Mouse (Mus musculus) lung, adult 2 months (tissue): Measurements from ENCODE around the gene Ppfia2. TPM values are rescaled to one million over a fixed set of nuclear protein-coding genes. Genes with fewer than 3 reads are reported as not detected.

ENCODE experiments used
- DNase-seq: peaks from one replicate; pipeline ENCODE4 v3.0.0; 2022
- H3K4me1 ChIP-seq: fragments of 200-500 bp; 2 replicates; pipeline ENCODE4 v1.6.1; 2011; ENCODE audit warnings: low read length; ENCODE audit not compliant: control insufficient read depth, insufficient read depth
- H3K4me3 ChIP-seq: fragments of 200-500 bp; replicated peaks from 2 replicates; pipeline ENCODE3; 2011; ENCODE audit warnings: low read depth, mild to moderate bottlenecking, control low read depth, low read length; ENCODE audit errors: extremely low read depth
- CTCF ChIP-seq: fragments of 200-500 bp; IDR thresholded peaks from 2 replicates; pipeline ENCODE4 v1.5.1; 2011; ENCODE audit warnings: mild to moderate bottlenecking, low read length, control low read depth; ENCODE audit not compliant: insufficient read depth
- POLR2A ChIP-seq: fragments of 200-500 bp; IDR thresholded peaks from 2 replicates; pipeline ENCODE4 v1.6.1; 2011; ENCODE audit warnings: low read depth, mild to moderate bottlenecking, control low read depth, low read length, borderline replicate concordance; ENCODE audit errors: extremely low read depth
- WGBS: fragments of 180-500 bp; shearing (Covaris S2); methylation state at CpG from one replicate; pipeline ENCODE4 v1.1.7; 2018; 5-methylcytosine and 5-hydroxymethylcytosine counted together
- polyA plus RNA-seq: library from polyadenylated mRNA; depleted of rRNA; stranded (reverse); fragments of >200 nt; gene quantifications from 2 replicates; pipeline ENCODE4 v1.2.3, GENCODE M21; 2012

Ppfia2 gene
- polyA plus RNA-seq, 1 experiment = 0.14 TPM

DNA sequence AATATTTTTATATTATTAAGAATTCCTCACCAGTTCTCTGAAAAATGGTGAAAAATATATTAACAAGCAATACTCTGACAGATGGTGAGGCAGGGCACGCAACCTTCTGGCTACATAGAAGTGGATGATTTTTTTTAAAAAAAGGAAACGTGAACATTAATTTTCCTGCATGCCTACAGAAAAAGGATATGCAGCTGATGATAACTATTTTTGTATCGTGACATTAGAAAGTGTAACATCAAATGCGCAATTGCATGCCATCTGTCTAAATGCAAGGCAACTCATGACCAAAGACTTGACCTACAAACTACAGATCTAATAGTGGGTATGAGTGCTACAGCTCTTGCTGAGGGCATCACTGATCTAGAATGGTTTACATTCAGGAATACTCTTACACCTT is 182.1 kb downstream of the Ppfia2 start:
- Histone ChIP-seq H3K4me1 (no peaks in the 10 kb centered on the region), H3K4me3 (no peak overlapping the region)
- 87% methylated on average over 4 of the region's 4 CpGs for WGBS
- no peak for DNase-seq
- no peak for TF ChIP-seq CTCF
- TF ChIP-seq POLR2A = no peak

- no peak for TF ChIP-seq CTCF
- TF ChIP-seq POLR2A = no peak
- no peak for DNase-seq
- WGBS = 84% methylated on average over 3 of the region's 3 CpGs
- no peaks in the 10 kb centered on the region for H3K4me1 ChIP-seq
- H3K4me3 ChIP-seq = no peak overlapping the region
These were observed 195.1 kb downstream of the Ppfia2 start for GRCm38 (mm10) chr10:106665221-106665620.

GRCm38 (mm10) chr10:106670170-106670569 is 200.0 kb downstream of the Ppfia2 start:
- no peak for TF ChIP-seq CTCF
- TF ChIP-seq POLR2A = no peak
- Histone ChIP-seq H3K4me1 (no peaks in the 10 kb centered on the region), H3K4me3 (no peak overlapping the region)
- 76% methylated on average over 3 of the region's 3 CpGs for WGBS
- no peak for DNase-seq

DNA sequence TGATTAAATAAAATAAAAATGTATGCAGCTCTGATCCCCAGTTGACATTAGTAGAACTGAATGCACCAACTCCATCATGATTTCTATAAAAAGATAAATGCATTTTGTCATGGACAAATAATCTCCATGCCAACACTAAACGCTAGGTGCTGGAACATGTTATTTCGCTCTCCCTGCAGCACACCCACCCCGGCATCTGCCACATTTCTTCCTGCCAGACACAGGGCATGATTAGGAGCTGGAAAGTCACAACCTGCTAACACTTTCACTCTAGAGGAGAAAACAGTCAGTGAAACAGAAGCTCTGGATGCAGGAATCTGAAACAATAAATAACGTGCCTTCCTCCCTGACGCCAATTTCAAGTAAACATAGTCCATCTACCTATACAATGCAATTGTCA is 211.3 kb downstream of the Ppfia2 start:
- TF ChIP-seq POLR2A = no peak
- Histone ChIP-seq H3K4me3 (no peak overlapping the region), H3K4me1 (no peaks in the 10 kb centered on the region)
- 84% methylated on average over 5 of the region's 5 CpGs for WGBS
- no peak for DNase-seq

- no peaks in the 10 kb centered on the region for H3K4me1 ChIP-seq
- WGBS = 41% methylated on average over 3 of the region's 3 CpGs
- no peak overlapping the region for H3K4me3 ChIP-seq
- TF ChIP-seq POLR2A = no peak
- no peak for TF ChIP-seq CTCF
- no peak for DNase-seq
These were observed 215.4 kb downstream of the Ppfia2 start for GRCm38 (mm10) chr10:106685519-106685918.

- DNase-seq = no peak
- no peak overlapping the region for H3K4me3 ChIP-seq
- TF ChIP-seq POLR2A = no peak
- TF ChIP-seq CTCF = no peak
- 68% methylated on average over 2 of the region's 2 CpGs for WGBS
- no peaks in the 10 kb centered on the region for H3K4me1 ChIP-seq
These were observed 249.8 kb downstream of the Ppfia2 start for GRCm38 (mm10) chr10:106719936-106720335.

DNA sequence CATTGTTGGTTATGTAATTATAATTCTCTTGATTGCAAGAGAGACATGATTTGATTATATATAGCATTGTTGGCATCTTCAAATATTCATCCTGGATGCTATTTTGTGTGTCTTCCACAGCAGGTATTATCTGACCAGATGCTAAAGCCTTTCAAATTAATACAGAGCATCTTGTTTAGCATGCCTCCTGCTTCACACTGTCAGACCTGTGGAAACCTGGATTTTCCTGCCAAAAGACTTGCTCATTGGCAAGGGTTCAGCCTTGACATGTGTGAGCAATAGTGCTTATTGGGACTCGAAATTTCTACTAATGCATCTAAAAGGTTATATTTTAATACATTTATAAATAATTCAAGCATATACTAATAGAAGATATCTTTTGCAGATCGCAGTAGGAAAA is 262.1 kb downstream of the Ppfia2 start:
- Histone ChIP-seq H3K4me1 (no peaks in the 10 kb centered on the region), H3K4me3 (no peak overlapping the region)
- TF ChIP-seq CTCF = no peak
- no peak for TF ChIP-seq POLR2A
- 64% methylated on average over 2 of the region's 2 CpGs for WGBS
- DNase-seq = no peak

- no peak for TF ChIP-seq CTCF
- TF ChIP-seq POLR2A = no peak
- H3K4me1 ChIP-seq = no peaks in the 10 kb centered on the region
- WGBS = 69% methylated on average over 4 of the region's 4 CpGs
- no peak overlapping the region for H3K4me3 ChIP-seq
- DNase-seq = no peak
These were observed 266.3 kb downstream of the Ppfia2 start for GRCm38 (mm10) chr10:106736230-106737063.

GRCm38 (mm10) chr10:106738190-106738589 is 268.1 kb downstream of the Ppfia2 start:
- WGBS = 72% methylated on average over 3 of the region's 3 CpGs
- no peak overlapping the region for H3K4me3 ChIP-seq
- no peak for DNase-seq
- TF ChIP-seq POLR2A (no peak), CTCF (no peak)
- H3K4me1 ChIP-seq = no peaks in the 10 kb centered on the region

- no peak for TF ChIP-seq CTCF
- TF ChIP-seq POLR2A = no peak
- Histone ChIP-seq H3K4me3 (no peak overlapping the region), H3K4me1 (no peaks in the 10 kb centered on the region)
- DNase-seq = no peak
These were observed 274.8 kb downstream of the Ppfia2 start for GRCm38 (mm10) chr10:106744966-106745365.
